In the genomic region with DNA sequence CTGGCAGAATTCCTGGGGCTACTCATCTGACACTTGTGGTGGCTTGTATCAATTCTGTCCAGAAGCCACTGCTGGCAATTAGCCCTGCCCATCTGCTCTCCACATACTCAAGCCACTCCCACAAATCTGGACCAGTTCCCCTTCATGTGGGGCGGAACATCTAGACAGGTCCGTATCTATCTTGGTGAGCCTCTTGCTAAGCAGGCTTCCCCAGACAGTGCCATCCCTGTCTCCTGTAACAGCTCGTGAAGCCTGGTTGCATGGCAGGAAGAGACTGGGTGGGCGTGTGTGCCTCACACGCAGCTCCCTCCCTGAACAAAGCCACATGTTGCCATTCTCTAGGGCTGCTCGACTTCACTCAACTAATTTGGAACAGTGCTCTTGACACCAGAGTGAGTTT, we compare ENCODE assay signal across 11 mouse cellular contexts.
DNase-seq lines count a peak whose midpoint lies in the region; ATAC-seq and TF ChIP-seq lines count a peak whose summit lies in the region.
"Had no signal": no experiment of that assay in that cellular context is flagged by ENCODE, and none has a peak within 500 bp of the region (broad histone marks: within the 10 kb centered on the region; RNA-seq: fewer than 3 reads in every experiment).

No protein-coding gene starts in this region.

- peak; percentile 1 for DNase-seq in MEL (ENCODE audit: low read depth, low spot score)
- DNase-seq in left cerebral cortex, adult 18-20 months (ENCODE audit: low spot score in 2 of 2) = peak; percentile 34 to 65
- no peak for DNase-seq in liver
- DNase-seq in kidney, postnatal 4 days = no peak
- no peak for DNase-seq in spleen, postnatal 36 days (ENCODE audit: low spot score in 2 of 2)
- no peak for DNase-seq in gastrocnemius, adult 2 months

- H3K79me2 ChIP-seq in MEL (ENCODE audit: control insufficient read depth, insufficient read depth, low read length, poor library complexity) = no peaks in the 10 kb centered on the region

- TF ChIP-seq CTCF in MEL (IDR thresholded peaks at IDR 0.05 in 2 of 3, conservative IDR thresholded peaks at IDR 0.05 in 1 of 3; ENCODE audit: control insufficient read depth in 1 of 3, insufficient read depth in 1 of 3, low read depth in 2 of 3, low read length in 3 of 3, poor library complexity in 1 of 3, severe bottlenecking in 1 of 3) = no peak
- TF ChIP-seq CTCF in gastrocnemius, adult 2 months (IDR thresholded peaks at IDR 0.05) = no peak

- no peak overlapping the region for H3K9ac ChIP-seq in MEL (ENCODE audit: control insufficient read depth, low read depth, low read length, poor library complexity, severe bottlenecking)
- H3K9ac ChIP-seq in forebrain, embryonic 15.5 days (replicated peaks) = no peak overlapping the region

- TF ChIP-seq POLR2A in MEL (IDR thresholded peaks at IDR 0.05; ENCODE audit: control insufficient read depth in 1 of 2, insufficient read depth in 1 of 2, low read depth in 1 of 2, low read length in 2 of 2, poor library complexity in 1 of 2) = no peak

- no peaks in the 10 kb centered on the region for H3K36me3 ChIP-seq in MEL (ENCODE audit: control insufficient read depth in 1 of 2, insufficient read depth in 2 of 2, low read length in 2 of 2)
- H3K36me3 ChIP-seq in forebrain, embryonic 15.5 days = no peaks in the 10 kb centered on the region
- H3K36me3 ChIP-seq: G1E had no signal

- TF ChIP-seq EP300 in MEL (IDR thresholded peaks at IDR 0.05; ENCODE audit: low read depth in 1 of 2, low read length in 2 of 2) = no peak

- H3K4me3 ChIP-seq in MEL (ENCODE audit: control insufficient read depth in 1 of 2, insufficient read depth in 1 of 2, low read depth in 2 of 2, low read length in 2 of 2) = no peak overlapping the region
- no peak overlapping the region for H3K4me3 ChIP-seq in forebrain, embryonic 15.5 days
- no peak overlapping the region for H3K4me3 ChIP-seq in gastrocnemius, adult 2 months

- ATAC-seq in cerebellum, adult (ENCODE audit: insufficient number of reproducible peaks, low FRiP score, low TSS enrichment) = 0 out of 2 replicates have a peak, but pooled peaks have one; percentile 51
- ATAC-seq in forebrain, embryonic 15.5 days (replicated peaks) = 0 out of 2 replicates have a peak, but pooled peaks have one; percentile 24

- no peaks in the 10 kb centered on the region for H3K9me3 ChIP-seq in MEL (replicated peaks; ENCODE audit: insufficient read depth, low read length)
- H3K9me3 ChIP-seq in forebrain, embryonic 15.5 days = no peaks in the 10 kb centered on the region
- H3K9me3 ChIP-seq: G1E had no signal

- no peaks in the 10 kb centered on the region for H3K4me1 ChIP-seq in MEL (ENCODE audit: control insufficient read depth in 1 of 2, insufficient read depth in 2 of 2, low read length in 2 of 2)
- peaks cover 15% of the 10 kb centered on the region for H3K4me1 ChIP-seq in forebrain, embryonic 15.5 days

- no peak for TF ChIP-seq RAD21 in MEL (IDR thresholded peaks at IDR 0.05; ENCODE audit: low read depth, low read length)

- no peak overlapping the region for H3K27ac ChIP-seq in MEL (ENCODE audit: control insufficient read depth, low read depth, low read length)
- H3K27ac ChIP-seq in forebrain, embryonic 15.5 days (replicated peaks) = no peak overlapping the region
- H3K27ac ChIP-seq in gastrocnemius, adult 2 months = no peak overlapping the region
- H3K27ac ChIP-seq: kidney, postnatal 0 days had no signal

- no peak overlapping the region for H3K4me2 ChIP-seq in forebrain, embryonic 15.5 days (replicated peaks)
- H3K4me2 ChIP-seq: midbrain, embryonic 11.5 days had no signal

- no peaks in the 10 kb centered on the region for H3K27me3 ChIP-seq in MEL (ENCODE audit: control insufficient read depth in 1 of 2, insufficient read depth in 2 of 2, low read length in 2 of 2)
- no peaks in the 10 kb centered on the region for H3K27me3 ChIP-seq in forebrain, embryonic 15.5 days

- intact Hi-C loops in gastrocnemius, adult 2 months (cut with DNase I) = no loop called here

- WGBS in forebrain, embryonic 15.5 days = 61% methylated on average over 6 of the region's 6 CpGs

TF ChIP-seq in MEL, 35 proteins besides CTCF, POLR2A, EP300 and RAD21:
- TF ChIP-seq RCOR1 (IDR thresholded peaks at IDR 0.05; ENCODE audit: low read depth, low read length) (no peak), GABPA (IDR thresholded peaks at IDR 0.05; ENCODE audit: low read depth, low read length) (no peak), NELFE (IDR thresholded peaks at IDR 0.05; ENCODE audit: low read depth, low read length) (no peak), MYB (IDR thresholded peaks at IDR 0.05; ENCODE audit: low read depth, low read length) (no peak), NRF1 (IDR thresholded peaks at IDR 0.05; ENCODE audit: insufficient read depth, low read depth, low read length, poor library complexity, severe bottlenecking) (no peak), BHLHE40 (IDR thresholded peaks at IDR 0.05; ENCODE audit: borderline replicate concordance, low read depth, low read length) (no peak), USF2 (IDR thresholded peaks at IDR 0.05; ENCODE audit: borderline replicate concordance in 1 of 2, insufficient read depth in 1 of 2, low read depth in 1 of 2, low read length in 2 of 2) (no peak), TBP (IDR thresholded peaks at IDR 0.05; ENCODE audit: low read depth, low read length) (no peak), ZNF384 (IDR thresholded peaks at IDR 0.05; ENCODE audit: low read depth, low read length) (no peak), POLR2AphosphoS2 (IDR thresholded peaks at IDR 0.05; ENCODE audit: low read length) (no peak), MAZ (IDR thresholded peaks at IDR 0.05; ENCODE audit: low read depth, low read length) (no peak), E2F4 (IDR thresholded peaks at IDR 0.05; ENCODE audit: borderline replicate concordance, low read depth, low read length) (no peak), USF1 (IDR thresholded peaks at IDR 0.05; ENCODE audit: low read depth, low read length) (no peak), ZMIZ1 (IDR thresholded peaks at IDR 0.05; ENCODE audit: low read depth, low read length) (no peak), MAFK (IDR thresholded peaks at IDR 0.05; ENCODE audit: borderline replicate concordance, low read depth, low read length) (no peak), SIN3A (IDR thresholded peaks at IDR 0.05; ENCODE audit: low read length) (no peak), HCFC1 (IDR thresholded peaks at IDR 0.05; ENCODE audit: low read depth, low read length) (no peak), MXI1 (IDR thresholded peaks at IDR 0.05; ENCODE audit: low read depth, low read length) (no peak), UBTF (IDR thresholded peaks at IDR 0.05; ENCODE audit: borderline replicate concordance, insufficient read depth, low read depth, low read length) (no peak), ZKSCAN1 (IDR thresholded peaks at IDR 0.05; ENCODE audit: low read depth, low read length) (no peak)

Comparison
In these comparisons a context has a peak if more than half of its experiments do, and no peak if none do; other contexts are left out.
1. DNase-seq: peak in MEL (single experiment) and left cerebral cortex, adult 18-20 months (2 of 2); none in liver (single experiment), kidney, postnatal 4 days (0 of 2), spleen, postnatal 36 days (0 of 2) and gastrocnemius, adult 2 months (single experiment).